Mouse (Mus musculus): Measurements from ENCODE around the gene Polm. TPM values are rescaled to one million over a fixed set of nuclear protein-coding genes. Genes with fewer than 3 reads are reported as not detected.

Gene Polm
- total RNA-seq, 2 experiments from 2014 or later = 12.0 to 13.7 TPM

DNA sequence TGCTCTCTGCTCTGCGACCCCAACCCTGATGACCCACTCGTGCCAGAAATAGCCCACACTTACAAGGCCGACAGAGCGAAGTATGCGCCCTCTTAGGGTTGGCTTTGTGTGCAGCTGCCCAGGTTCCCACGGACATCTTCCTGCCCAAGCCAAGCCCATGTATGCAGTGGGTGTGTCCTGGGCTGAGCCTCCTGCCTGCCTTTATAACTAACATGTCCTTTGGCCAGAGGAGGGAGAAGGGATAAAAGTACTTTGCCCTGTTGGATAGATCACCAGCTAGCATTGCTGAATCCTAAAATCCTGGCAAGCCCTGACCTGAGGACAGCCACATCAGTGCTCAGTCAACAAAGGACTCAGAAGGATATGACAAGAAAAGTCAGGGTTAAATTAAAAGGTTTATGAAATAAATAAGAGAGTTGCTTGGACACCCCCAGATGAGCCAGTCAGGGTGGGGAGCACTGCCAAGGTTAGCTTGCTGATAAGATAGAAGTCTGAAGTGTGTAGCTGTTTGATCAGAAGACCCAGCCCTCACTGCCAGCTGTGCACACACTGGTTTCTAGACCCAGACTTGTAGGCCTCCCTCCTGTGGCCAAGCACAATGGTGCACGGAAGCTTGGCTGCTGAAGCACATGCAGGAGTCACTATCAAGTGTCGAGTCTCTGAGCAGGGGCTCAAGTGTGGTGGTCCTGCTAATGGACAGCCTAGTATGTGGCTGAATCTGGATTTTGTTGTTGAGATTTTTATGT lies 55.4 kb downstream of the Polm start:
- DNase-seq (ENCODE audit: low spot score in 2 of 2) = no peak

DNA sequence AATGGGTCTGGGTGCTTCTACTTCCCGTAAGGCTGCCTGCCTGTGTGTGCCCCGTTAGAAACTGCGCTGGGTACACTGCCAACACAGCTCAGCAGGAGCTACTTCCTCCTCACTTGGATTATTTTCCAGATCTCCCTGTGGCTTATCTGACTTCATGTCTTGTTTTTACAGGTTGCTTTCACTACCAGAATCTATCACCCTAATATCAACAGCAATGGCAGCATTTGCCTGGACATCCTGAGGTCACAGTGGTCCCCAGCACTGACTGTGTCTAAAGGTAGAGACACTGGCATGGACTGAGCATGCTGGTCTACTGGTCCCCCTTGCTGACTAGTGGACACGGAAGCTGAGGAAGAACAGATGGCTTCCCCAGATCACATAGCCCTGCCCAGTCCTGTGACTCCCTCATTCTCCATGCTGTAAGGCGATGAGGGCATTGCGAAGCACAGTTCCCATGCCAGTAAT lies 57.7 kb downstream of the Polm start:
- DNase-seq (ENCODE audit: low spot score in 2 of 2) = no peak

DNA sequence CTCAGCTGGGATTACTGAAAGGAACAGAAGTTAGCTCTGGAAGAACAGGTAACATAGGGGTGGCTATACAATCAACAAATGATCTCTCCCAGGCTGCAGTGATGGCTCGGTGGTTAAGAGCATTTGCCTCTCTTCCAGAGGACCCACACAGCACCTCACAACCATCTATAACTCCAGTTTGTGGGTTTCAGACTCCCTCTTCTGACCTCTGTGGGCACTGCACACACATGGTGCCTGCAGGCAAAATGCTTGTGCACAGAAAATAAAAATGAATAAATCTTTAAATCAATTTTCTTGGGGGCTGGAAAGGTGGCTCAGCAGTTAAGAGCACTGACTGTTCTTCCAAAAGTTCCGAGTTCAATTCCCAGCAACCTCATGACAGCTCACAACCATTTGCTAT lies 59.3 kb downstream of the Polm start:
- DNase-seq (ENCODE audit: low spot score in 2 of 2) = no peak

Other genes starting within 250 kb of the Polm start
- 10 to 100 TPM; 73.1 to 76.8 TPM for gene Mrps24, start 122.3 kb downstream of the Polm start, total RNA-seq (2021)
- 10 to 100 TPM; 54.2 to 67.8 TPM for gene Urgcp, start 75.6 kb downstream of the Polm start, total RNA-seq (2021)
- gene Dbnl, start 49.5 kb downstream of the Polm start, total RNA-seq (2021) = 10 to 100 TPM; 83.4 to 86.0 TPM
- 10 to 100 TPM; 12.8 to 14.0 TPM for gene Pgam2, start 34.3 kb downstream of the Polm start, total RNA-seq (2021)
- gene Aebp1, start 23.9 kb upstream of the Polm start, total RNA-seq (2021) = 10 to 100 TPM in 1 of 2 experiments, 1 to 10 TPM in 1; 5.1 to 14.0 TPM
- gene Pold2, start 40.3 kb upstream of the Polm start, total RNA-seq (2021) = 10 to 100 TPM; 24.8 to 26.7 TPM
- gene Myl7, start 60.8 kb upstream of the Polm start, total RNA-seq (2021) = not detected
- 1 to 10 TPM; 1.3 to 1.9 TPM for gene Gck, start 112.1 kb upstream of the Polm start, total RNA-seq (2021)
- 10 to 100 TPM; 84.7 to 85.3 TPM for gene Ykt6, start 117.7 kb upstream of the Polm start, total RNA-seq (2021)
- gene Camk2b, start 228.3 kb upstream of the Polm start, total RNA-seq (2021) = 1,000 to 10,000 TPM in 1 of 2 experiments, 100 to 1,000 TPM in 1; 997 to 1,016 TPM

Data from layer of hippocampus, postnatal 14 days (tissue).